Mouse (Mus musculus) G1E (cell line): ENCODE measurements at regions not wholly inside any gene's neighbourhood (a gene's known extent, or its start where the extent isn't known, plus 50 kb on each side); places are given as distances from the start of the nearest gene placed in this dataset.

Experiments
- ATAC-seq: 2 replicates; pipeline ENCODE4 v1.8.0; 2016; ENCODE audit warnings: mild to moderate bottlenecking; ENCODE audit not compliant: insufficient number of reproducible peaks, poor library complexity, low FRiP score, severe bottlenecking; ENCODE audit errors: extremely low read depth
- DNase-seq: peaks from one replicate; pipeline ENCODE4 v3.0.0; 2012; ENCODE audit warnings: low spot score
- H3K27me3 ChIP-seq: 2 replicates; pipeline ENCODE4 v1.6.1; 2012; ENCODE audit warnings: mild to moderate bottlenecking, low read length, inconsistent platforms; ENCODE audit not compliant: insufficient read depth
- H3K36me3 ChIP-seq: replicated peaks from 2 replicates; pipeline ENCODE3; 2012; ENCODE audit warnings: mild to moderate bottlenecking, inconsistent platforms
- H3K4me1 ChIP-seq: 2 replicates; pipeline ENCODE4 v1.6.1; 2012; ENCODE audit warnings: low read depth, low read length, inconsistent platforms, mixed read lengths; ENCODE audit not compliant: insufficient read depth
- H3K4me3 ChIP-seq: 2 replicates; pipeline ENCODE4 v1.5.1; 2012; ENCODE audit warnings: low read depth, mild to moderate bottlenecking, inconsistent platforms, low read length, moderate library complexity, mixed read lengths
- H3K9me3 ChIP-seq: replicated peaks from 2 replicates; pipeline ENCODE4 v1.6.1; 2012; ENCODE audit warnings: inconsistent platforms
- CTCF ChIP-seq: IDR thresholded peaks from 2 replicates; pipeline ENCODE4 v1.5.1; 2012; ENCODE audit warnings: low read depth, low read length, inconsistent platforms, mixed read lengths
- GATA1 ChIP-seq: IDR thresholded peaks from 2 replicates; pipeline ENCODE4 v1.6.1; 2012; ENCODE audit warnings: borderline replicate concordance, low read length, inconsistent platforms, mixed read lengths
- GATA2 ChIP-seq: IDR thresholded peaks from 2 replicates; pipeline ENCODE4 v1.6.1; 2012; ENCODE audit warnings: low read depth, low read length, inconsistent platforms, borderline replicate concordance
- POLR2AphosphoS5 ChIP-seq: IDR thresholded peaks from 2 replicates; pipeline ENCODE4 v1.6.1; 2012; ENCODE audit warnings: low read depth, low read length, inconsistent platforms; ENCODE audit not compliant: insufficient replicate concordance
- TAL1 ChIP-seq: conservative IDR thresholded peaks from 2 replicates; pipeline ENCODE4 v1.6.1; 2012; ENCODE audit warnings: low read depth, low read length, inconsistent platforms, mixed read lengths

GRCm38 (mm10) chr14:83638306-83638705, 805.1 kb upstream of the Pcdh17 start:
- no peaks in the 10 kb centered on the region for H3K27me3 ChIP-seq
- no peaks in the 10 kb centered on the region for H3K36me3 ChIP-seq
- H3K9me3 ChIP-seq: no peaks in the 10 kb centered on the region
- DNase-seq (no peak), ATAC-seq (no peak)
- no peaks in the 10 kb centered on the region for H3K4me1 ChIP-seq
- H3K4me3 ChIP-seq: no peak overlapping the region
- TF ChIP-seq POLR2AphosphoS5 (no peak), GATA2 (no peak), CTCF (no peak), GATA1 (no peak), TAL1 (no peak)

GRCm38 (mm10) chr14:83639813-83640481, 803.4 kb upstream of the Pcdh17 start:
- TF ChIP-seq POLR2AphosphoS5: no peak
- no peak for TF ChIP-seq TAL1
- no peak for TF ChIP-seq GATA2
- Histone ChIP-seq H3K4me1 (no peaks in the 10 kb centered on the region), H3K36me3 (no peaks in the 10 kb centered on the region), H3K9me3 (no peaks in the 10 kb centered on the region), H3K4me3 (no peak overlapping the region), H3K27me3 (no peaks in the 10 kb centered on the region)
- ATAC-seq: no peak; the same call in 1 of the 2 replicates
- no peak for DNase-seq

- ATAC-seq (peak; percentile 61), DNase-seq (no peak)
- TF ChIP-seq POLR2AphosphoS5: no peak
- TF ChIP-seq CTCF: no peak
- TF ChIP-seq TAL1: no peak
- TF ChIP-seq GATA1: no peak
- TF ChIP-seq GATA2: no peak
- no peaks in the 10 kb centered on the region; the same call in 1 of the 2 replicates for H3K4me1 ChIP-seq
- no peaks in the 10 kb centered on the region for H3K9me3 ChIP-seq
- no peaks in the 10 kb centered on the region for H3K36me3 ChIP-seq
- no peak overlapping the region for H3K4me3 ChIP-seq
- no peaks in the 10 kb centered on the region for H3K27me3 ChIP-seq
These were observed 794.7 kb upstream of the Pcdh17 start for GRCm38 (mm10) chr14:83648643-83649042.

GRCm38 (mm10) chr14:83664065-83664464, 779.3 kb upstream of the Pcdh17 start:
- Histone ChIP-seq H3K36me3 (no peaks in the 10 kb centered on the region), H3K4me3 (no peak overlapping the region), H3K4me1 (no peaks in the 10 kb centered on the region), H3K9me3 (no peaks in the 10 kb centered on the region), H3K27me3 (no peaks in the 10 kb centered on the region)
- no peak for ATAC-seq
- DNase-seq: no peak
- no peak for TF ChIP-seq GATA2
- no peak for TF ChIP-seq GATA1
- no peak for TF ChIP-seq CTCF
- no peak for TF ChIP-seq TAL1
- TF ChIP-seq POLR2AphosphoS5: no peak
